ENCODE assay signal across 23 mouse cellular contexts in genomic region chr5:53834489-53834888, GRCm38 (mm10).
"Had no signal": no experiment of that assay in that cellular context is flagged by ENCODE, and none has a peak within 500 bp of the region (broad histone marks: within the 10 kb centered on the region; RNA-seq: fewer than 3 reads in every experiment).

No protein-coding gene starts in this region.

- H3K36me3 ChIP-seq: lung, embryonic 15.5 days had no signal

- H3K4me3 ChIP-seq: lung, embryonic 15.5 days; megakaryocyte, embryonic 14.5 days; midbrain, embryonic 10.5 days; midbrain, embryonic 12.5 days; myocyte; neural tube, embryonic 13.5 days; neural tube, embryonic 15.5 days had no signal

- H3K9ac ChIP-seq: liver, postnatal 0 days; lung, embryonic 15.5 days; midbrain, embryonic 12.5 days; neural tube, embryonic 13.5 days; neural tube, embryonic 15.5 days had no signal

- H3K9me3 ChIP-seq: lung, embryonic 15.5 days; megakaryocyte, embryonic 14.5 days; midbrain, embryonic 10.5 days; midbrain, embryonic 12.5 days; neural tube, embryonic 13.5 days; neural tube, embryonic 15.5 days had no signal

- H3K4me2 ChIP-seq: lung, embryonic 15.5 days; midbrain, embryonic 12.5 days; neural tube, embryonic 13.5 days; neural tube, embryonic 15.5 days had no signal

- DNase-seq: liver, postnatal 0 days; lung, adult 2 months; lung, postnatal 14 days; lung, postnatal 36 days; midbrain, embryonic 14.5 days; retina, postnatal 1 day; right cerebral cortex, adult 18-20 months; right cerebral cortex, postnatal 25 days; right cerebral cortex, postnatal 4 days; spleen, adult 18-20 months; thymus, adult 18-20 months; thymus, postnatal 14 days; thymus, postnatal 36 days had no signal

- H3K4me1 ChIP-seq: lung, embryonic 15.5 days; megakaryocyte, embryonic 14.5 days; midbrain, embryonic 10.5 days; midbrain, embryonic 12.5 days; neural tube, embryonic 13.5 days; neural tube, embryonic 15.5 days had no signal

- H3K27ac ChIP-seq: lung, embryonic 15.5 days; macrophage; midbrain, embryonic 10.5 days; midbrain, embryonic 12.5 days; neural tube, embryonic 13.5 days; neural tube, embryonic 15.5 days had no signal

- ATAC-seq: liver, postnatal 0 days; lung, postnatal 0 days; midbrain, embryonic 16.5 days had no signal

- H3K27me3 ChIP-seq: lung, embryonic 15.5 days; megakaryocyte, embryonic 14.5 days; midbrain, embryonic 12.5 days; neural tube, embryonic 13.5 days; neural tube, embryonic 15.5 days had no signal
